Mouse (Mus musculus): Measurements from ENCODE around the gene Rab7b. TPM values are rescaled to one million over a fixed set of nuclear protein-coding genes. Genes with fewer than 3 reads are reported as not detected.

Rab7b gene
- polyA plus RNA-seq, 1 experiment from 2014 or later, result 0.76 TPM

- no peaks in the 10 kb centered on the region for H3K4me1 ChIP-seq
- ATAC-seq (ENCODE audit: low FRiP score), result no peak
- H3K9ac ChIP-seq, result no peak overlapping the region
- no peaks in the 10 kb centered on the region for H3K9me3 ChIP-seq (replicated peaks)
- no peak overlapping the region for H3K4me3 ChIP-seq
- no peaks in the 10 kb centered on the region for H3K36me3 ChIP-seq
- 95% methylated on average over 5 of the region's 5 CpGs for WGBS
- H3K27me3 ChIP-seq, result no peaks in the 10 kb centered on the region
- H3K27ac ChIP-seq, result no peak overlapping the region
- no peak overlapping the region for H3K4me2 ChIP-seq (replicated peaks)
Measured at GRCm38 (mm10) chr1:131664136-131664535, 24.4 kb upstream of the Rab7b start.

- Histone ChIP-seq H3K9me3 (replicated peaks) (no peaks in the 10 kb centered on the region), H3K4me3 (no peak overlapping the region), H3K9ac (no peak overlapping the region), H3K4me2 (replicated peaks) (no peak overlapping the region), H3K4me1 (no peaks in the 10 kb centered on the region), H3K27ac (no peak overlapping the region), H3K36me3 (no peaks in the 10 kb centered on the region), H3K27me3 (no peaks in the 10 kb centered on the region)
- ATAC-seq (ENCODE audit: low FRiP score), result no peak
- WGBS, result 83% methylated on average over 1 of the region's 1 CpGs
Measured at GRCm38 (mm10) chr1:131665886-131666285, 22.6 kb upstream of the Rab7b start.

- 94% methylated on average over 8 of the region's 8 CpGs for WGBS
- no peaks in the 10 kb centered on the region for H3K27me3 ChIP-seq
- H3K27ac ChIP-seq, result no peak overlapping the region
- ATAC-seq (ENCODE audit: low FRiP score), result no peak
- H3K4me3 ChIP-seq, result no peak overlapping the region
- no peaks in the 10 kb centered on the region for H3K36me3 ChIP-seq
- H3K4me2 ChIP-seq (replicated peaks), result no peak overlapping the region
- H3K9ac ChIP-seq, result no peak overlapping the region
- H3K4me1 ChIP-seq, result no peaks in the 10 kb centered on the region
- no peaks in the 10 kb centered on the region for H3K9me3 ChIP-seq (replicated peaks)
Measured at GRCm38 (mm10) chr1:131671113-131671512, 17.4 kb upstream of the Rab7b start.

GRCm38 (mm10) chr1:131672361-131672760 lies 16.1 kb upstream of the Rab7b start:
- Histone ChIP-seq H3K4me1 (no peaks in the 10 kb centered on the region), H3K4me2 (replicated peaks) (no peak overlapping the region), H3K36me3 (no peaks in the 10 kb centered on the region), H3K4me3 (no peak overlapping the region), H3K27me3 (no peaks in the 10 kb centered on the region), H3K9ac (no peak overlapping the region), H3K9me3 (replicated peaks) (no peaks in the 10 kb centered on the region), H3K27ac (no peak overlapping the region)
- ATAC-seq (ENCODE audit: low FRiP score), result no peak
- WGBS, result 86% methylated on average over 7 of the region's 7 CpGs

- no peaks in the 10 kb centered on the region for H3K4me1 ChIP-seq
- H3K4me2 ChIP-seq (replicated peaks), result no peak overlapping the region
- H3K9ac ChIP-seq, result no peak overlapping the region
- ATAC-seq (ENCODE audit: low FRiP score), result no peak
- no peak overlapping the region for H3K27ac ChIP-seq
- WGBS, result 81% methylated on average over 5 of the region's 5 CpGs
- no peaks in the 10 kb centered on the region for H3K9me3 ChIP-seq (replicated peaks)
- H3K27me3 ChIP-seq, result no peaks in the 10 kb centered on the region
- no peak overlapping the region for H3K4me3 ChIP-seq
- H3K36me3 ChIP-seq, result no peaks in the 10 kb centered on the region
Measured at GRCm38 (mm10) chr1:131679644-131680043, 8.9 kb upstream of the Rab7b start.

GRCm38 (mm10) chr1:131687739-131688138 lies 756 bp upstream of the Rab7b start:
- no peaks in the 10 kb centered on the region for H3K9me3 ChIP-seq (replicated peaks)
- H3K27me3 ChIP-seq, result no peaks in the 10 kb centered on the region
- no peak for ATAC-seq (ENCODE audit: low FRiP score)
- no peaks in the 10 kb centered on the region for H3K36me3 ChIP-seq
- no peak overlapping the region for H3K4me2 ChIP-seq (replicated peaks)
- H3K4me3 ChIP-seq, result no peak overlapping the region
- H3K4me1 ChIP-seq, result no peaks in the 10 kb centered on the region
- no peak overlapping the region for H3K27ac ChIP-seq
- H3K9ac ChIP-seq, result no peak overlapping the region
- 97% methylated on average over 2 of the region's 2 CpGs for WGBS

GRCm38 (mm10) chr1:131689016-131689415 lies 521 bp downstream of the Rab7b start:
- Histone ChIP-seq H3K36me3 (no peaks in the 10 kb centered on the region), H3K4me2 (replicated peaks) (no peak overlapping the region), H3K27ac (no peak overlapping the region), H3K27me3 (no peaks in the 10 kb centered on the region), H3K4me3 (no peak overlapping the region), H3K4me1 (no peaks in the 10 kb centered on the region), H3K9me3 (replicated peaks) (no peaks in the 10 kb centered on the region), H3K9ac (no peak overlapping the region)
- 74% methylated on average over 3 of the region's 3 CpGs for WGBS
- no peak for ATAC-seq (ENCODE audit: low FRiP score)

GRCm38 (mm10) chr1:131689899-131690298 lies 1.4 kb downstream of the Rab7b start:
- no peak overlapping the region for H3K4me2 ChIP-seq (replicated peaks)
- no peaks in the 10 kb centered on the region for H3K9me3 ChIP-seq (replicated peaks)
- no peak overlapping the region for H3K9ac ChIP-seq
- no peak for ATAC-seq (ENCODE audit: low FRiP score)
- no peaks in the 10 kb centered on the region for H3K27me3 ChIP-seq
- H3K4me3 ChIP-seq, result no peak overlapping the region
- WGBS, result 86% methylated on average over 5 of the region's 5 CpGs
- H3K36me3 ChIP-seq, result no peaks in the 10 kb centered on the region
- H3K27ac ChIP-seq, result no peak overlapping the region
- H3K4me1 ChIP-seq, result no peaks in the 10 kb centered on the region

- no peaks in the 10 kb centered on the region for H3K27me3 ChIP-seq
- no peak overlapping the region for H3K27ac ChIP-seq
- ATAC-seq (ENCODE audit: low FRiP score), result no peak
- H3K4me3 ChIP-seq, result no peak overlapping the region
- no peaks in the 10 kb centered on the region for H3K36me3 ChIP-seq
- H3K9ac ChIP-seq, result no peak overlapping the region
- H3K4me2 ChIP-seq (replicated peaks), result no peak overlapping the region
- H3K9me3 ChIP-seq (replicated peaks), result no peaks in the 10 kb centered on the region
- no peaks in the 10 kb centered on the region for H3K4me1 ChIP-seq
- WGBS, result 62% methylated on average over 3 of the region's 3 CpGs
Measured at GRCm38 (mm10) chr1:131690435-131690834, 1.9 kb downstream of the Rab7b start.

- ATAC-seq (ENCODE audit: low FRiP score), result no peak
- no peak overlapping the region for H3K4me2 ChIP-seq (replicated peaks)
- H3K36me3 ChIP-seq, result no peaks in the 10 kb centered on the region
- no peaks in the 10 kb centered on the region for H3K9me3 ChIP-seq (replicated peaks)
- H3K27me3 ChIP-seq, result no peaks in the 10 kb centered on the region
- H3K4me3 ChIP-seq, result no peak overlapping the region
- H3K4me1 ChIP-seq, result no peaks in the 10 kb centered on the region
- no peak overlapping the region for H3K9ac ChIP-seq
- H3K27ac ChIP-seq, result no peak overlapping the region
Measured at GRCm38 (mm10) chr1:131691356-131691755, 2.9 kb downstream of the Rab7b start.

- no peaks in the 10 kb centered on the region for H3K9me3 ChIP-seq (replicated peaks)
- no peak overlapping the region for H3K4me2 ChIP-seq (replicated peaks)
- H3K4me3 ChIP-seq, result no peak overlapping the region
- WGBS, result 78% methylated on average over 2 of the region's 2 CpGs
- H3K27me3 ChIP-seq, result no peaks in the 10 kb centered on the region
- H3K27ac ChIP-seq, result no peak overlapping the region
- H3K36me3 ChIP-seq, result no peaks in the 10 kb centered on the region
- H3K4me1 ChIP-seq, result no peaks in the 10 kb centered on the region
- H3K9ac ChIP-seq, result no peak overlapping the region
- ATAC-seq (ENCODE audit: low FRiP score), result no peak
Measured at GRCm38 (mm10) chr1:131695308-131695707, 6.8 kb downstream of the Rab7b start.

- Histone ChIP-seq H3K4me3 (no peak overlapping the region), H3K4me2 (replicated peaks) (no peak overlapping the region), H3K9me3 (replicated peaks) (no peaks in the 10 kb centered on the region), H3K27me3 (no peaks in the 10 kb centered on the region), H3K36me3 (no peaks in the 10 kb centered on the region), H3K27ac (no peak overlapping the region), H3K4me1 (no peaks in the 10 kb centered on the region), H3K9ac (no peak overlapping the region)
- no peak for ATAC-seq (ENCODE audit: low FRiP score)
- WGBS, result 51% methylated on average over 4 of the region's 4 CpGs
Measured at GRCm38 (mm10) chr1:131696325-131696724, 7.8 kb downstream of the Rab7b start.

GRCm38 (mm10) chr1:131698770-131699169 lies 10.3 kb downstream of the Rab7b start:
- no peak for ATAC-seq (ENCODE audit: low FRiP score)
- Histone ChIP-seq H3K27ac (no peak overlapping the region), H3K27me3 (no peaks in the 10 kb centered on the region), H3K9me3 (replicated peaks) (no peaks in the 10 kb centered on the region), H3K4me3 (no peak overlapping the region), H3K4me1 (no peaks in the 10 kb centered on the region), H3K4me2 (replicated peaks) (no peak overlapping the region), H3K9ac (no peak overlapping the region), H3K36me3 (no peaks in the 10 kb centered on the region)
- 89% methylated on average over 3 of the region's 3 CpGs for WGBS

GRCm38 (mm10) chr1:131699642-131700041 lies 11.1 kb downstream of the Rab7b start:
- Histone ChIP-seq H3K36me3 (no peaks in the 10 kb centered on the region), H3K4me3 (no peak overlapping the region), H3K9ac (no peak overlapping the region), H3K4me1 (no peaks in the 10 kb centered on the region), H3K4me2 (replicated peaks) (no peak overlapping the region), H3K27me3 (no peaks in the 10 kb centered on the region), H3K9me3 (replicated peaks) (no peaks in the 10 kb centered on the region), H3K27ac (no peak overlapping the region)
- no peak for ATAC-seq (ENCODE audit: low FRiP score)
- 90% methylated on average over 4 of the region's 4 CpGs for WGBS
